Mouse (Mus musculus) megakaryocyte progenitor cell, adult 5-6 weeks (primary cell): ENCODE data around the gene Xxylt1. TPM values are rescaled to one million over a fixed set of nuclear protein-coding genes. Genes with fewer than 3 reads are reported as not detected.

ENCODE experiments used
- ATAC-seq: replicated peaks from 2 replicates; pipeline ENCODE4 v1.8.0; 2016; ENCODE audit warnings: mild to moderate bottlenecking, moderate TSS enrichment, inconsistent platforms; ENCODE audit not compliant: poor library complexity
- total RNA-seq, 2 experiments: library from RNA; stranded (forward) in 1 of 2; stranded (reverse) in 1 of 2; fragments of 157-497, 149-512 nt in 1 of 2; fragments of 200-1000 nt in 1 of 2; gene quantifications; 2 replicates each; pipeline versions ENCODE4 v1.2.3 to v1.2.4; 2015 to 2017

Gene Xxylt1
- total RNA-seq (2015) (14.5 and 16.0 TPM in 2 replicates), total RNA-seq (2017) (11.8 and 17.0 TPM in 2 replicates)

DNA sequence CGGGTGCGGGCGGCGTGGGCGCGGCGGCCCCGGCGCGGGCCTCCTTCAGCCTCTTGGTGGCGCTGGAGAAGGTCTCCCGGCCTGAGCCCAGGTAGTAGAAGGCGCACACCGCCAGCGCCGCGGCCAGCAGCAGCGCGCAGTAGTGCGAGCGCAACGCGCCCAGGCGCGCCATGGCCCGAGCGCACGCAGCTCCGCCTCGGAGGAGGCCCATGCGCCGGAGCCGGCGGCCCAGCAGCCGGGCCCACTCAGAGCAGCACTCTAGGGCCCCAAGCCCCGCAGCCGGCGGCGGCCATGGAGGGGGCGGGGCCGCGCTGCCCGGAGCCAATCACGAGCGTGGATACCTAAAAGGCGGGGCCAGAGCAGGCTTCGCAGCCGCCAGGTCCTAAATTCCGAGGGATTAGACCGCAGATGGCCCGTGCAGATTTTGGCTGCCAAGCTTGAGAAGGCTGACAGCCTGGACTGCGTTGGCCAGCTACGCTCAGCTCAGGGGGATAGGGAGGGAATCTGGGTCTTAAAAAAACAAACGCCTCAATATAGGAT lies at the start of gene Xxylt1:
Gene Xxylt1 (minus strand): TSS at position 308 of the 540 bp plus-strand sequence.
- peak; percentile 98 for ATAC-seq

DNA sequence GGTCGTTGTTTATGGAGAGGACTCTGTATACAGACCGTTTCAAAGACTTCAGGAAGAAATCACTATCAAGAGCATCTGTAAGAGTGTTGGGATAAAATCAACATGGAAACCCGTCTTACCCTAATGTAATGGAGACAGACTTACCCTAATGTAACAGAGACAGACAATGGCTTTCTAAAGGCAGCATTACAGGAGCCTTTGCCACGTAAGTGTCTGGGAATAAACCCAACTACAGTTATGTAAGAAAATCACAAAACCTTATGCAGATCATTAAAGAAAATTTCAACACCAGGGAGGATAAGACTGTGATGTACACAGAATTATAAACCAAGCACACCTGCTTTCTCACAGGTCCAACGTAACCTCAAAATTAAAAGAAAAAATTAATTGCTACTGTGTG lies 46.9 kb upstream of the Xxylt1 start:
- ATAC-seq, result no peak

DNA sequence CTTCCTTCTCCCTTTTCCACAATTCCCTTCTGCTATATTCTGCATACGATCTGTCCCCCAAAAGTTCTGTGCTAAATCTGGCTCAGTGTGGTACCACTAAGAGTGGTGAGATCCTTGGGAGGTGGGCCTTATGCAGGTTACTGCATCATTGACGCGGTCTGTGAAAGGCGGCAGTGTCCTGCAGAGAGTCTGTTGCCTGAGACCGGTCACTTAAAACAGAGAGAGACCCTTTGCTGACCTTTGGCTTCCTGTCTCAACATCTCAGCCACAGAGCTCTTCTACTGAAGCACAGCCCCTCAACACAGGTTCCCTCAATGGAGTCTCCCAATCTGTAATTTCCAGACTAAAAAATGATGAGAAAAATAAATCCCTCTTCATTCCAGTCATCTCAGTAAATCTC lies 43.8 kb upstream of the Xxylt1 start:
- no peak for ATAC-seq

DNA sequence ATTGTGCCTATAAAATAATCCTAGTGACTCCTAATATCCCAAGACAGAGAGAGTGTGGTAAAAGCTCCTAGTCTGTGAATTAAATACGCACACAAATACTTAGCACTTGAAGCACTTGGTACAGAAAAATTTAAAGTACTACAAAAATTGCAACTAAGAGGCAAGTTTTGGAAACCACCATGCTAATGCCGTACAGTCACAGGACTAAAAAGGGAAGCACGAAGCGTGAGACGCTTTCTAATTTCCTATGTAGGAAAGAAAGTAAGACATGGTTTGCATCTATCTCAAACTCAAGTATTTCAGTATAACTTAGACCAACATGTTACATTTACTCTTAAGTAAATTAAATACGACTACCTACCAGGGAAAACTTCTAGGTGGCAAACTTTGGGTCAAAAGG lies 40.4 kb upstream of the Xxylt1 start:
- ATAC-seq, result no peak

DNA sequence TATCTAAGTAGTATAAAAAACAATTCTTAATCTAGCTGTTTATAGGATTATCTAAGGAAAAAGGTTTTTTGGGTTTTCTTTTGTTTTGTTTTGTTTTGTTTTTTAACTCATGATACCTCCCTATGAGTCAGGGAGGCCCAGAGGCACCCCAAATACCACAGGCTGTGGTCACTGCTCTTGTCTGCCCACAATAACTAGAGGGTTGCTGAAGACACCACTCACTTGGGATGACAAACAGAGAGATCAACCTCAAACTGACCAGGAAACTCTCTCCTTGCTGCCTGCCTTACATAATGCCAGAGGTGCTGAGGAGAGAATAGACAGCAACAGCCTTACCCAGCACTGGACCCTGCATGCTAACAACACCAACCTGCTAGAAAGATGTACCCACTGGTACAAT lies 32.4 kb upstream of the Xxylt1 start:
- ATAC-seq, result no peak

DNA sequence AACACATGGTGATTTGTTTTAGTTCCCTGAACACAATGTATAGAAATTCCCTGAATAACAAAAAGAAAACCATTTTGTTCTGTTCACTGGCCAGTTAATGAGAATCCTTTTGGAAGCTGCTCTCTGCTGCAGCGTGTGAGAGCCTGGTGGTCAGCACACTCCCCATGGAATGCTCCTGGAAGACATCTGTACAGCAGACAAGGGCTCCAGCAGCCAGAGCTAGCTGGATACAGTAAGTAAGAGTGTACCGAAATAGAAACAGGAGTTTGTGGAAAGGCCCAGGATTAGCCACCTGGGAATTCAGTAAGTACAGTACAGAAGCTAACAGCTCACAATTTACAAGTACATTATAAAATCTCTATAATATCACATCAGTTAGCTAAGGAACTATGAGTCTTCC lies 20.1 kb upstream of the Xxylt1 start:
- no peak for ATAC-seq

DNA sequence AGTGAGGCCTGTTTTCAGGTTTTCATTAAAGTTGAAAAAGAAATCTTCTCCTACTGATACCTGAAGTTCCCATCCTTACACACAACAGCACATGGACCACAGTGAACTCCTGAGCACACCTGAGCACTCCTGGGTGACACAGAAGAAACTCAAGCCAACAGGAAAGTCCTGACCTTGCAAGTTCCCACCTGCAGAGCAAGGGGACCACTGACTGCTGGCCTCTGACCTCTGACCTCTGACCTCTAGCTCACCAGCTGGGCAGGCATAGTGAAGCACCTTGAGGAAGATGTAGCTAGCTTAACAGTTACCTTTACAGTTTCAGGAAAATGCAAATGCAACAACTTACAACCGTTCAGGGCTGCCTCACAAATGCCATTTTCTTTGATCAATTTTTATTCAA lies 18.7 kb upstream of the Xxylt1 start:
- ATAC-seq, result no peak

DNA sequence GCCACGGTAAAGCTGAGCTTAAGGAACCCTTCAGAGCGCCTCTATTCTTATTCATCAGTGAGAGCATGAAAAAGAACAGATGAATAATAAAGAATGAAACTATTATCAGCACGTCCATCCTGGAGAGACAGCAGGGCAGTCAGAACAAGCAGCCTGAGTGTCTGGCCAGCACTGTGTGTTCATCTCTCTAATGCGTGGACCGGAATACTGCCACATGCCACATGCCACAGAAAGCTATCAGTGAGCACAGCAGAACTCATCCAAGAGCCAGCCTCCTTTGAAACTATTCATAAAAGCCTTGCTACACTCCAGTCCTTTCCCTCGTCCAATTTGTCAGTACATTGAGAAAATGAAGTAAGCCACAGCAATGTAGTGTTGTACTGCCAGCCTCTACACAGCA lies 12.8 kb upstream of the Xxylt1 start:
- no peak for ATAC-seq

DNA sequence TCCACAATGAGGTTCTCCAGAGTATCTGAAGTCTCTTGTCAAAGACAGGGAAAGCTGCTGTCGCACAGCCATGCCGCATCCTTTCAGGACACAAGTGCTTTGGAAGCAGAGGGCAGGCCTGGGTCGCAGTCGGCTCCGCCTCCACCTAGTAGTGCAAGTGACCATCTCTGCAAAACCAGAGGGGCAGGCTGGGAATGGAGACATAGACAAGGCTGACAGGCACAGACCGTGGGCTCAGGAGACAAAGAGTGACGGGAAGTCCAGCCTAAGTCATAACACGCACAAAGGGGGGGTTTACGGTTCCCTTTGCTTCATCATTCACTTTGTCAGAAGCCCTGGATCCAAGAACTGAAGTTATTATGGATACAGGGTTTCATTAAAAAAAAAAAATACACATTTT lies 12.0 kb upstream of the Xxylt1 start:
- no peak for ATAC-seq

DNA sequence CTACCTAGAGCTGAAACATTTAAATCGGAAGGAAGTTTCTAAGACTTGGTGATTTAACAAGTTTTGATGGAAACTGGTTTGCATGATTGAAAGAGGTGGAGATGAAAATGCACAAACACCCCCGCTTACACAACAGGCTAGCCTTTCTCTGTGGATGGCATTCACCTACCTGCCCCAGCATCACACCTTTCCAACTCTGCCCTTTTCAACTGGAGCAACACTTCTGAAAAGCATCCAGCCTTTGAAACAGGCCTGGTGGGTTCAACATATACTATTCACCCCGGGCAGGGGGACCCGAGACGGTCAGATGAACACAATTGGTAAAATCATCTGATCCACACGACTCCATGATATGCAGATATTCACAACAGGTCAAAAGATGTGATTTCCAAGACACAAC lies 659 bp upstream of the Xxylt1 start:
- no peak for ATAC-seq

DNA sequence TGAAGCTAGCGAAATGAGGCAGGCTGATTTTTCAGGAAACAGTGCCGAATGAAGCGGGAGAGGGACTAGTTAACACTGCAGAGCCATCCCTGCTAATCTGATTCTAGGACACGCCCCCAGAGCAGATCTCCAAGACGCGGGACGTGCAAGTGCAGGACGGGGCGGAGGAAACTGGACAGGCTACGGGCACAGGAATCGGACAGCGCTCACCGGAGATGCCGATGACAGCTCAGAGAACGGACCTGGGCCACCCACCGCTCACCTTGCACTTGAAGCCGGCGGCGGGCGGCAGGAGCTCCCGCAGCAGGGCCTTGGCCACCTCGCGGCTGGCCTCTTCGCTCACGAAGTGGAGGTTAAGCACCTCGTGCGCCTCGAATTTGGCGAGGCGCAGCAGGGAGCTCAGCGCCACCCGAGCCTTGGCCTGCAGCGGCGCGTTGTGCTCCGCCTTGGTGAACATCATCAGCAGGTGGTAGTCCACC lies 620 bp downstream of the Xxylt1 start:
- ATAC-seq, result peak; percentile 57

DNA sequence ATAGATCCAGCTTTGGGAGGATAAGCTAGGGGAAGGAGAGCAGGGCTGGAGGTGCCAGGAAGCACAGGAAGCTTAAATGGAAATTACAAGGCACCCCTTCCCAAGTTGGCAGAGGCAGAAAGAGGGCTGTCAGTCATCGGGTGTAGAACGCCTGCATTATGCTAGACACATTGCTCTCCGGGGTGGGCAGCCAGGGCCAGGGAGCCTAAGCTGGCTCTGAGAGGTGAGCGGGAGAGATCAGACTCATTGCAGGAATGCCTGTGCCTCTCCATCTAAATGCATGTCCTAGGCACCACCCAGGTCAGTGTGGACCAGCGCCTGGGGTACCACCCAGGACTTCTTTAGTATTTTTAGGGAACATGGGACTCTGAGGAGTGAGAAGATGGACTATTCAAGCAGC lies 3.8 kb downstream of the Xxylt1 start:
- no peak for ATAC-seq

DNA sequence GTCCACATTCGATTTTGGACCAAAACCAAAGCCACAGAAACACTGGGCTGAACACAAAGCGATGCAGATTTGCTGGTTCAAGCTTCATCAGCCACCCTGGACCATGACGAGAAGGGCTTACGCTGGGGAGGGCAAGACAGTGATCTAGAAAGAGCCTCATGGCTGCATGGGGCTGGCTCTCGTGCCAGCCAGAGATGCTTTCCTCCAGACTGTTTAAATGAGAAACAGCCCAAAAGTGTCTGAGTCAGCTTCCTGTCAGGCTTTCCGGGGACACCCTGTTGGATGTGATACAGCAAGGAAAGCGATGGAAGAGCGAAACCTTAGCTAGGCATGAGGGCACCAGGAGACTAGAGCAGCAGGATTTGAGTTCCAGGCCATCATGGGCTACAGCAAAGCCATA lies 4.8 kb downstream of the Xxylt1 start:
- ATAC-seq, result no peak

DNA sequence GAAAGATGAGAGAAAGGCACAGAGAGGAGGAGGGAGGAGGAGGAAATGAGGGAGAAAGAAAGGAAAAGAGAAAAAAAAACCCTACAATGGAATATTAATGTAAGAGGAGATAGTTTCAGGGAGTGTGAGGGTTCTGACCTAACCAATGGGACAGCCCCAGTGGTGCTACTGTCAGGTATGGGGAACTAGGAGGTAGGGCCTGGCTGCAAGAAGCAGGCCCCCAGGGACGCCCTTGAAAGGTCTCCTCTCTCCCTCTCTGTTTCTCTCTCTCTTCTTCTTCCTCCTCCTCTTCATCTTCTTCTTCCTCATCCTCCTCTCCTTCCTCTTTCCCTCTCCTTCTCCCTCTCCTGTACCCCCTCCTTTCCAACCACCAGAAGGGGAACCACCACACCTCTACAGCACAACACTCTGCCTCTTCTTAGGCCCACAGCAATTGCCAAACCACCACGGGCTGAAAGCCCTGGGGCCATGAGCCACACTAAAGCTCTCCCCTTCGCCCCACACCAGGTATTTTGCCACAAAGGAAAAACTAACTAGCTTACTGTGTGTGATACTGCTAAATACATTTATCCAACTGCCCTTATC lies 6.8 kb downstream of the Xxylt1 start:
- no peak for ATAC-seq

DNA sequence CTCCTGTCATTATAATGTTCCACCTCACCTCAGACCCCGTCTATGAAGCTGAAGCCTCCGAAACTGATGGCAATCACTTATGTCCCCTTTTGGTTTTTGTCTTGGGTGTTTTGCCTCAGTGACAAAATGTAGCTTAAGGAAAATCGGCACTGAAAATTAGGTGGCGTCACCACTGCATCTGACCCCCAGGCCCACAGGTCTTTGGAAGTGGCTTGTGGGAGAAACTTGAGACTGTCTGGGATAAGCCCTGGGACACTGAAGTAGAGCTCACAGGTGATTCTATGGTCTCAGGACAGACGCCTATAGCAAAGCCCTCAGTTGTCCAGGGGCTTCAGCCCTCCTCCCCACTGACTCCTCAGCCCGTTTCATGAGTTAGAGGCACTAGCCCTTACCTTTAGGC lies 9.5 kb downstream of the Xxylt1 start:
- no peak for ATAC-seq

DNA sequence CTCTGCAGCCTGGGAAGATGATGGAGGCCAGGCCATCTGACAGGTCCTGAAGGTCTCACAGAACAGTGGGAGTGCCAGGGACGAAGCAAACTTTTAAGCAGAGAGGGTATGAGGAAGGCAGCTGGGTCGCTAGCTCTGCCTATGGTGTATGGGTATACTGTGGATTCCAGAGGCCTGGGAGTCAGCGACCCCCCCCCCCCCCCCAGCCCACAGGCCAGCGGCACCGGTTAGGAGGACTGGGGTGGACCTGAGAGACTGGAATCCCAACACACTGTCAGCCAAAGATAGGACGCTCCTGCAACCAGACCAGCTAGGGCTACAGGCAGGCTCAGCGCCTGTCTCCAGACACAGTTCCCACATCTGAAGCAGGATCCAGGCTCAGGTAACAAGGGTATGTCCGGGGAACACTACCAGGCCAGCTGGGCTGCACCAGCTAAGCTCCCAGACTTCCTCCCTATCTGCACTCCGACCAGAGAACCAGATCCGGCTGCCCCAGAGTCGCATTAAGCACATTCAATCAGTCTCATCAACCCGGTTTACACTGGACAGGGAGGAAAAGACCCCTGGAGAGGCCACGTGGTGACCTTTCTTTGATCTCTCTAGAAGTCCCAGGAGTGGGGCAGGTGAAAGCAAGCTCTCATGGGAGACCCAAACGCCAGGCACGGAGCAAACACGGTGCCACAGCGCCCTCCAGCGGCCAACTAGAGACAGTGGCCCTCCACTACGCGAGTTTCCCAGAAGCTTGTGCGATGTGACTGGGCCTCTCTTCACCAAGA lies 10.7 kb downstream of the Xxylt1 start:
- ATAC-seq, result peak; percentile 85

DNA sequence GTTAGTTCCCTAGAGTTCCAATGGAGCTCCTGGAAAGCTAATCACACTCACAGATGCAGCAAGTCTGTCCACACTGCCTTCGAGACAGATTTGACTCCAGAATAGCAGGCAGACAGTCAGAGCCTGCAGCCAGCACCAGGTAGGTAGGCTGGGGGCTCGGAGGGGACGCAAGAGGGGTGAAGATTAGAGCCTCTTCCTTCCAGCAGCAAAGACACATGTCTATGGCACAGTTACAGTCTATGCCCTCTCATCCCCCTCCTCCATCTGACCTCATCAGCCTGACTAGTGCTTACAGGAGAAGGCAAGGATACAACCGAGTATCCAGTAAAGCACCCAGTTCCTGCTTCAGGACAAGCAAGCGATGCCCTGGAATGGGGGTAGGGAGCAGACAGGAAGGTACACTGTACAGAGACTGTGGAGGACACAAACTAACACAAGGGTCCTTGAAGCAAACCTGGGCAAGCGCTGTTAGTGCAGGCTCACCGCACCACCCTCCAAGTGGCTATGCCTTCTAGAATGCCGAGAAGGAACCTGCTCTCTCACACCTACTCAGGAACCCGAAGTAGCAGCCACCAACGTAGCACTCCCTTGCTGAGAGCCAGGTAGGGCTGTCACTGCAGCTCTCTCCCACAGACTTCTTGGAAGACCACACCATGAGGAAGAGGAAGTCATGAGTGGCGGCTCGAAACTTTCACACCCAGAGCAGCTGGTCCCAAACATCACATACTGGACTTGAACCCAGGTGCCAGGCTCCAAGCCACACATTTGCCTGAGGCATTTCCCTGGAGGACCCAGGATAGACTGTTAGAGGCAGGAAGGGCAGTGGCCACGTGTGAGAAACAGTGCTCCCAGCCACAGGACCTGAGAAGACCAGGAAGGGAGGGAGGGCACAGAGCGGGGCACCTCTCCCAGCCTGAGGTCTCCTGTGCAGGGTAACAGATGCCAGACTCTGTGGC lies 11.7 kb downstream of the Xxylt1 start:
- ATAC-seq, result no peak

DNA sequence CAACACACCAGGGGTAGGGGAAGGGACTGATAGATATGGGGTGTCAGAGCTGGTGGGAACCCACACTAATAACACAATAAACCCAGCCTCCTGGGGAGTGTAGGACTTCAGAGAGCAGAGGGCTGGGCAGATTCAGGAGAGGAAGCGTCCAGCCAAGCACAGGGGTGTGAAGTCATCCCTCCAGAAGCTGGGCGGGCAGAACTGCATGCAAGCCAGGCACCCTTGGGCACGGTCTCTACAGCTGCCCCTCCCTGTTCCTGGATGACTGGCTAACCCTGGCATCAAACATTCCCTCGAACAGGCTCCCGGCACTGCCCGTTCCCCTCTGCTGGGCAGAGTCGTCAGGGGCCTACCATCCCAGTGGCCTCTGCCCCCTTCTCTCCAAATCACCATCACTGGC lies 13.0 kb downstream of the Xxylt1 start:
- ATAC-seq, result no peak

DNA sequence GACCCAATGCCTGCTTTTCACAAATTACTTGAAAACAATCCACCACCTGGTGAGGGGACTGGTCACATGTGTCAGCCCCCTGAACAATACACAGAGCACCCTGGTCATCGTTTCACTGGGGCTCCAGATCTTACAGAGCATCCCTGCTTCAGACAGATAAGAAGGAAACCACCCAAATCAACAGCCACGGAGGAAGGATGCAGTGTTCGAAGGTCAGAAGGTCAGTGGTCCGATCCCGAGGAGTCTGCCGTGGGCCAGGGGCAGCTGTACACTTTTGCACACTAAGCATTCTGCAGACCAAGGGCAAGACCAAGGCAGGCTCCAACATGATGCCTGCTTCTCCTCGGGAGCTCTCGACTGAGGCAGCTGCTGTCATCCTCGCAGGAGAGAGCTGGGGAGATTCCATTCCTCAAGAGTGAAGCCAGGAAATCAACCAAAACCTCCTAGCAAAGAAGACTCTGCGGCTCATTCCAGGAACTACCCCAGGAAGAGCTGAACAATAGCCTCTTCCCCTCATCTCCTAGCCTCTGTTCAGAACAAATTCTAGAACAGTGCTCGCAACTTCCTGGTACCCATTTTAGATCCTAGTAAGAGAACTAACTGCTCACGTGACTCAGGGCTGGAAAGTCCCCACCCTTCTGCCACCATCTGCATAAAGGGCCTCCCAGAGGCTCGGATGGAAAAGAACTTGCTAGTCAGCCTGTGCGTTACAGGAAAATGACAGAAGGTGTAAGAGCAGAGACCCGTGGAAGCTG lies 14.7 kb downstream of the Xxylt1 start:
- peak; percentile 53 for ATAC-seq

DNA sequence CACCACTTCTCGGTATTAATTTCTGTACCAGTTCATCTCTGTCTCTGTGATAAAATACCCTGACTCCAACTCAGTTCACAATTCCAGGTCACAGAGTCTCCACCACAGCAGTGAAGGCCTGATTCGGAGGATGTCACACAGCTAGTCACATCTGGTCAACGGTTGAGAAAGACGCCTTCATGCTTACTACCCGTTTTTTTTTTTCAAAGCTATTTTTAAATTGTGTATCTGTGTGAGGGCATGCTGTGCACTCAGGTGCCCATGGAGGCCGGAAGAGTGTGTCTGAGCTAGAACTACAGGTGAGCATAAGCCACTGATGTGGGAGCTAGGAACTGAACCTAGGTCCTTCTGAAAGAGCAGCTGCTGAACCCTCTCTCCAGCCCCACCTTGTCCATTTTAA lies 16.4 kb downstream of the Xxylt1 start:
- 0 out of 2 replicates have a peak, but pooled peaks have one; percentile 23 for ATAC-seq
